ENCODE assay signal across 23 mouse cellular contexts in genomic region chr14:12178645-12179044, GRCm38 (mm10).
"Had no signal": no experiment of that assay in that cellular context is flagged by ENCODE, and none has a peak within 500 bp of the region (broad histone marks: within the 10 kb centered on the region; RNA-seq: fewer than 3 reads in every experiment).

No protein-coding gene starts in this region.

- H3K36me3 ChIP-seq: hindbrain, embryonic 15.5 days; kidney, embryonic 15.5 days; liver, embryonic 12.5 days had no signal

- H3K27me3 ChIP-seq: hindbrain, embryonic 13.5 days; hindbrain, embryonic 15.5 days; kidney, embryonic 15.5 days; limb, embryonic 13.5 days; limb, embryonic 15.5 days; liver, embryonic 12.5 days had no signal

- DNase-seq: forebrain, postnatal 0 days; gastrocnemius, postnatal 14 days; gastrocnemius, postnatal 36 days; heart, postnatal 10 days; kidney, adult 11 months; kidney, adult 2 months; kidney, adult 9 months; kidney, postnatal 14 days; kidney, postnatal 36 days; layer of hippocampus, adult 9-11 months; layer of hippocampus, postnatal 36 days; left cerebral cortex, postnatal 4 days; lung, adult 18-20 months had no signal

- H3K9ac ChIP-seq: forebrain, postnatal 0 days; hindbrain, embryonic 13.5 days; hindbrain, embryonic 15.5 days; kidney, embryonic 15.5 days; limb, embryonic 13.5 days; limb, embryonic 15.5 days; liver, embryonic 12.5 days; liver, embryonic 14.5 days had no signal

- ATAC-seq: forebrain, postnatal 0 days; hindbrain, postnatal 0 days; intestine, embryonic 16.5 days; liver, embryonic 12.5 days had no signal

- H3K27ac ChIP-seq: hindbrain, embryonic 13.5 days; hindbrain, embryonic 15.5 days; kidney, embryonic 15.5 days; kidney, postnatal 0 days; limb, embryonic 13.5 days; limb, embryonic 15.5 days; liver, embryonic 12.5 days; liver, embryonic 14.5 days had no signal

- H3K4me1 ChIP-seq: limb, embryonic 15.5 days; liver, embryonic 12.5 days had no signal

- H3K4me3 ChIP-seq: hindbrain, embryonic 13.5 days; hindbrain, embryonic 15.5 days; kidney, embryonic 15.5 days; limb, embryonic 13.5 days; limb, embryonic 15.5 days; liver, embryonic 12.5 days had no signal

- H3K9me3 ChIP-seq: hindbrain, embryonic 13.5 days; hindbrain, embryonic 15.5 days; kidney, embryonic 15.5 days; limb, embryonic 13.5 days; limb, embryonic 15.5 days; liver, embryonic 12.5 days had no signal

- H3K4me2 ChIP-seq: hindbrain, embryonic 13.5 days; hindbrain, embryonic 15.5 days; kidney, embryonic 15.5 days; limb, embryonic 13.5 days; limb, embryonic 15.5 days; liver, embryonic 12.5 days had no signal
